Mouse (Mus musculus) Muller cell, postnatal 12 days (primary cell): ENCODE results near the gene Scn9a.

ENCODE experiments used
- DNase-seq: peaks from one replicate; pipeline ENCODE4 v3.0.0-alpha.2; 2015; ENCODE audit errors: inconsistent ontology term

Gene Scn9a

DNA sequence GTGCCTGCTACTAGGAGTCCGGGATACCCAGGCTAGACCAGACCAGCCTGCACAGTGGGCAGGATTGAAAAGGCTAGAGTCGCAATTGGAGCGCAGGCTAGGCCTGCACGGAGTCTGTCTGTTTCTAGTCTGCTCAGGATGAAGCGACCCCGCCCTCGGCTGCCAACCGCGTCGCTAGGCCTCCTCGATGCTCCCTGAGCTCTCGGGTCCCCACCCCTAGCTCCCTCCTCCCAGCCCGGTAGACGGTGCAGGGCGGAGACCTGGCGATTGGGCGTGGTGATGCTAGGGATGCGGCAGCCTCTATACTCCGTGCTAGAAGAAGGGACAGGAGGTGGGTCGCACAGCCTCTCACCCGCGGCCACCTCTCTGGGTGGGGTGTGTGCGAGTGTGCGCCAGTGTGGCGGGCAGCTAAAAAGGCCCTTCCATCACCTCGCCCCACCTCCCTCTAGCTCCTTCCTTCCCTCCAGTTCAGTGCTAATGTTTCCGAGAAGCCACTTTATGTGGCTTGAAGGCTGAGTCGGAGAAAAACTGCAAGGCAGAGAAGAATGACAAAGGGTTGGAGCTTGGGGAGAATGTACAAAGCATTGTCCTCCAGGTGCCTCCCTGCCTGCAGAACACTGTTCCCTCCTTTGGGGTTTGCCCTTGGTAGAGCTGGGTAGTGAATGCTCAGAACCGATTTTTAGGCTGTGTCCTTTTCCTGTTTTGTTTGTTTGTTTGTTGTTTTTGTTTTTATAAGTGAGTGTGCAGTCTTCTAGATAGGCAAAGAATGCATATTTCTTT is at the start of gene Scn9a:
Gene Scn9a (minus strand): TSS at position 383 of the 780 bp plus-strand sequence.
- DNase-seq: peak; percentile 70

DNA sequence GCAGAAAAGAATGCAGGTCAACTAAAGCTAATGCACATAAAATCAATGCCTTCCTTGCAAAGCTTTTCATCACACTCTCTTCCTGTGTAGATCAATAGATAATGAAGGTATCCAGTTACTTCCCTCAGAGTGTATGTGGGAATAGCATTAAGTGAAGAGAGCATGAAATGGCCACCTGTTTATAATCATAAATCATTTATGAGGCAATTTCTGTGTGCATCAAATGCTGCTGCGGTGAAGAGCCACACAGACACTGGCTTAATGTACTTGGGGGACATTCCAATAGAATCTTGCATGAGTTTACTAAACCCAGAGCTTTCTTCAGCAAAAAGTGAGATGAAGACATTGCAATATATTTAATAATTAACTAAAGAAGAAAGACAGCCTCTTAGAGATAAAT is 27.2 kb upstream of the Scn9a start:
- DNase-seq: no peak

DNA sequence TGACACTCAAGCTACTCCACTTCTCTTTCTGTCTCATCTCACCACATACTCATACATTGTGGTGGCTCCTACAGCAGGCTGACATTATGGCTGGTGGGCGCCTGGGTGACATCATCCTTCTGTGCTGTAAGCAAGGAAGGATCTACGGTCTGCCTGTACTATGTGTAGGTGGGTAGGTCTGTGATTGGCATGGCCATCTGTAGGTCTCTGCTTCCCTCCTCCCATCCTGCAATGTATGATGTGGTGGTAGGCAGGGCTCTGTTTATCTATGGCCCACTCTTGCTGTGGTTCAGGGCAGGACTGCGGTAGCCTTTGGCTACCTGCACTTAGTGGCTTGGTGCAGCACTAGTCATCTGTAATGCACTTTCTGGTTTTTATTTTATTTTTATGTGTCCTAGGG is 21.7 kb upstream of the Scn9a start:
- DNase-seq: no peak

DNA sequence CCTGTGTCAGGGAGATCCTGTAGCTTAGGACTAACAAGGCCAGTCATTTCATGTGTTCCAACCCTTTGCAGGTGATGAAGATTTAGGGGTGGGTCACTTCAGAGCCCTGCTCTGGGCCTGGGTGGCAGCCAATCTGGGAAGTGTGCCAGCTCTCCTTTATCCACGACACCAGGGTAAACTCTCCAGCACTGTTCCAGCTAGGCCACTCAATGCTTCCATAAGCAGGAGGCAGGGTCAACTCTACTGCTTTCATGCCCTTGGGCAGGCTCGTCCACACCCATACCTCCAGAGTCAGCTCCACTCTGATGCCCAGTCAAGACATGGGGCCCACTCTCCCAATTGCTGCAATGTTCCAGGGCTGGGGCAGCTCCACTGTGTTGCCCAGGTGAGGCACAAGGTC is 20.7 kb upstream of the Scn9a start:
- no peak for DNase-seq

DNA sequence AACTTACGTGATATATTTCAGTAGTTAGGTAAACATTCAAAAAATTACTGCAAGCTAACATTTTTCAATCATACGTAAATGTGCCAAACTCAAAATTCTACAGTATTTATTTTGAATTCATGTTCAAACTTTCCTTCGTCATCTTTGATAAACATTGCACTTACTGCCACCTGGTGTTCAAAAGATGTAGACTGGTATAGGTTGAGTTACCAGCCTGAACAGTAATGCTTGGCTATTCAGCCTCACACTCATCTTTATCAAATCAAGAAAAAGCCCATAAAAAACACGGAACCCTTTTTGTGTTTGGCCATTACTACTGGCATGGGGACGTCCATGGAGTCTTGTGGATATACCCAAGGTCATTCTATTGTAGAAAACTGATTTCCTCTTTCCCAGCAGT is 9.6 kb upstream of the Scn9a start:
- peak; percentile 42 for DNase-seq

DNA sequence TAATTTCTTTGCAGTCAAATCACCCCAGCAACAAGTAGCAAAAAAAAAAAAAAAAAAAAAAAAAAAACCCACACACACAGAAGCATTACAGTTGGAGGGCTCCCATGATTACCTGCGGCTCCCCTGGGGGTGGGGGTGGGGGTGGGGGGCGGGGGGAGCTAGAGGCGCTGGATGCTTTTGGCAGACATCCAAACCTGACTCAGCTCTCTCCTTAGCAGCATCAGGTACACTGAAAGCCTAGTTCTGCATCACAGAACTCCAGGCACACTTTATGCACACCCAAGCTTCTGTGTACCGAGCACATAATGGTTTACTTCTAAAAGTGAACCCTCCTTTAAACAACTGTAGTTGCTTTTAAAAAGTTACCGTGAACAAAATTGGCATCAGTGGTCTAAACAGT is 2.0 kb downstream of the Scn9a start:
- DNase-seq: no peak

DNA sequence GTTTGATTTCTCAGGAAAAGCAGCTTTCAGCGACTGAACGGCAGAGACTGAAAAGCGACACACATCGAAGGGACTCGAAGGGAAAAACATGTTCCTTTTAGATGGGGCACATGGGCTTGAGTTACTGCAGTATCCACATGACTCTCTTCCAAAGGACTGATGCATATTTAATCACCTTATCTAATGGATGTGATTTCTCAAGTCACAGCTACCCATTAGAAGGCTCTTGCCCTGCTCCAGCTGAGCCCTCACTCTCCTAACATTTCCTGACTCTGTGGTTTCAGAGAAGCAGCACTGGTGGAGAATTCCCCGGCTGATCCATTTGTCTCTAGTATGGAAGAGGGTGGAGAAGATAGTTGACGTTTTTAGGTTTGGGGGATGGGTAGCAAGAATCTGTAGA is 23.7 kb downstream of the Scn9a start:
- no peak for DNase-seq

DNA sequence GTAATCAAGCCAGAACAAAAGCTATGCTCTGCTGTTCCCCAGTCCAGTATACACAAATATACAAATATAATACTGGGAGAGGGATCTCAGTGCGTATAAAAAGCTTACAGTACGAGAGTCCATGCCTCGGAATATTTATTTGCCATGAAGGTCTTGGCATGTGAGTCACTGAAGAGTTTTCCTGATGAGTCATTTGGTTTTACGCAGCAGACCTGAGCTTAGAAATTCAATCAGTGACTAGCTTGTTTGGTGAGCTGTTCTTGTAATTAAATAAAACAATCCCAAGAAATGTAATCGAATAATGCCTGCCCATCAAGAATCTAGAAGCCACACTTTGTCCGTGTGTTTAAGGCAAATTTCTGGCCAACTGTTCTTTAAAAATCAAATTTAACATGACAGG is 37.4 kb downstream of the Scn9a start:
- DNase-seq: peak; percentile 72

DNA sequence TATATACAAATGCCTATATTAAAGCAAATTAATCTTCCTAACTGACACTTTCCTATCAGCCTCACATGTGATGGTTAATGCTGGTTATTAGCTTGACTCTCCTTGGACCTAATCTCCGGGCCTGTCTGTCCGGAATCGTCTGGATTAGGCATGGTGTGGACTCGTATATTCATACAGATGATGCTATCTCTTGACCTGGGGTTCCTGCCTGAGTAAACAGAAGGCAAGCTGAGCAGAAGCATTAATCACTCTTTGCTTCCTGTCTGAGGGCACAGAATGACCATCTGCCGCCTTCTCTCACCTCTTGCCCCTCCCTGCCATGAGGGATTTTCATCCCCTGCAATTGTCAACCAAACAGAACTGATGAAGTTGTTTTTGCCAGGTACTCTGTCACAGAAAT is 38.6 kb downstream of the Scn9a start:
- DNase-seq: no peak

DNA sequence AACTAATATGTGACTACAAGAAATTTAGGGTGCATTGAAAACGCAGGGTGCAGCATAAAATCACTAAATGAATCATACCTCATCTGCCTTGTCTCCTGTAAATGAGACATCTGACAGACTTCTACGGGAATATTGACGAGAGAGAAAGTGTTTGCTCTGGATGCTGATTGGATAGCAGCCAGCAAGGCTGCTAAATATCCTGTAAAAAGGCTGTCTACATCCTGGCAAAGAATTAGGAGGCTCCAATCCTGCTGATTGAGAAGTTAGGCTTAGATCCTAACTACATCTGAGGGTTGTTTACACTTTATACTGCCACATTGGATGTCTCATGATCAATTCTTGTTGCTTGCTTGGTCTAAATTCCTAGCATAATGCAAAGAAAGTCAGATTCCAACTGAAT is 44.6 kb downstream of the Scn9a start:
- DNase-seq: no peak

DNA sequence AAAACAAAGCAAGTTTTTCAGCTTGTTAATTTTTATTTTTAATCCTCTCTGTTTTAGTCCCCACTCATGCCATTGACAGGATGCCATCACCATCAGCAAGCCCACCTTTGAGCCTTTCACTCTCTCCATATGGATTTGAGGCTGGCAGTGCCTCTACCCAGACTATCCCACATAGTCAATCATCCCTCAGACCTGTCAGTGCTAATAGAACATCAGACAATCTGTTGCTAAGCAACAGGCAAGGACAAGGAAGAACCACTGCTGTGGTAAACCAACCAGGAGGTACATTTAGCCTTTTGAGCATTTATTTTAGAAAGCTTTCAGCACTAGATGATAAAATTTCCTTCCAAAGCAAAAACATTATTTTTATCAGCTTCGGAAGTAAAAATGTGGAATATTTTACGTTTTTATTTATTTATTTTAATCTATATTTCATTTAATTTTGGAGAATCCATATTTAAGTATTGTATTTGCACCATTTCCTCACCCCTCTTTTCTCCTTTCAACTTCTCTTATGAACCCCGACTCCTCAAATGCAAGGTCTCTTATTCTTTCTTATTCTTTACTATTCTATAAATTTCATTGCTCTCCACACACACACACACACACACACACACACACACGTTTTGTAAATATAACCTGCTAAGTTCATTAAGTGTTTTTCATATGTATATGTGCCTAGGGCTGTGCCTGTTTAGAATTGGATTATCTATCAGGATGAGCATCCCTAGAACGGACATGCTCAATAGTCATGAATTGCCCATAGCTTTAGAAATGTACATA is 54.5 kb downstream of the Scn9a start:
- DNase-seq: no peak

DNA sequence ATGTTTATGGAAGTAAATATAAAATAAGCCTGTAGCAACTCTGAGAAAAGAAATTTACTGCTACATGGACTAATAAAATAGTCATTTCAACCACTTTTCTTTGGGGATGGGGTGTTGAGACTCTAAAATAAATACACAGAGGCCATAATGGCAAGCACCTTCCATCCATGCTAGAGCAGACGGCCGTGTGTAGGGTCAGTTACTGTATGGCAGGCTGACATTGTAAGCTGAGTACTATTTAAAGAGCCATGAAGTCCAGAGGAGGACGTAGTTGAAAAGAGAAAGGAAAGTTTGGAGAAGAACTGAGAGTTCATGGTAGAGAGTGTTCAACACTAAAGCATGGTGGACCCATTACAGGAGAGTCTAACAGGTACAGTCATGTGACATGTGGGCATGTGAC is 86.5 kb downstream of the Scn9a start:
- DNase-seq: no peak

DNA sequence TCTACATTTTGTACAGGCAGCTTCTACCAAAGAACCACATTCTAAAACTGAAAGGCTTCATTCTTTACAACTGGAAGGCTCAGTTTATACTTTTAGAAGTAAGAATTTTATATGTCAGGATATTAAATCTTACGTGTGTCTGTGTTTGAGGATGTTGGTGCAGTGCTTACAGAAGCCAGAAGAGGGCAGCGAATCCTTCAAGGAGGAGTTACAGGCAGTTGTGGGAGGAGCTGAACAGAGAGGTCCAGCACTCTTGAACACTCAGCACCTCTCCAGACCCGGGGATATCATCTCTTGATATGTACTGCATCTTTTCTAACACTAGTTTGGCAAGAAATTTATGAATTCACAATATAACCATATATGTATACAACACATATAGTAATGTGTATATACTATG is 114.8 kb downstream of the Scn9a start:
- no peak for DNase-seq

DNA sequence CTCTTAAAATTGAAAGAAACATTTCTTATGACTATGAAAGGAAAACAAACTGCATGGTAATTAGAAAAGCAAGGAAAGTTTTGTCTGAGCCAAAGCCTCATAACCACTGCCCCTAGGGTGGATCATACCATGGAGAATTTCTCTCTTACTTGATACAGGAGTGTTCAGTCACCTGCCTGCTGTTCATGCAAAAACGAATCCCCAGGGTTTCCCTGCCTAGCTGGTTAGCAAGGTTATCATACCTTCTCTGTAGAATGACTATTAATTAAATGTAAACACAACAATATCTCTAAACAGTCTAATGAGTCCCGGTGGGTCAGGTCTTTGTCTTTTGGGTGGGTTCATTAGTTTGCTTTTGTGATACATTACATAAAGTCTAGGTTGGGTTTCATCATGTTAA is 123.3 kb downstream of the Scn9a start:
- DNase-seq: no peak

DNA sequence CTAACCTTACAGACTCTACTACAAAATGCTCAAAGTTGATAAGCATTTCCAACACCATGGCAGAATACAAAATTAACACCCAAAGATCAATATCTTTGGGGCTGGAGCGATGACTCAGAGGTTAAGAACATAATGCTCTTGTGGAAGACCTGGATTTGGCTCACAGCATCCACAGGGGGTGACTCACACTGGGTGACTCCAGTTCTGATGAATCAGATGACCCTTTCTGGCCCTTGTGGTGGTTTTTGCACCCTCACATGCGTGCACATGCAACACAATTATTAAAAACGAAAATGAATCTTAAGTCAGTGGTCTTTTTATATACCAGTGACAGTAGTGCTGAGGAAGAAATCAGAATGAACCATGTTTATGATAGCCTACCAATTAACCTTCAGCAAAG is 126.7 kb downstream of the Scn9a start:
- peak; percentile 56 for DNase-seq

DNA sequence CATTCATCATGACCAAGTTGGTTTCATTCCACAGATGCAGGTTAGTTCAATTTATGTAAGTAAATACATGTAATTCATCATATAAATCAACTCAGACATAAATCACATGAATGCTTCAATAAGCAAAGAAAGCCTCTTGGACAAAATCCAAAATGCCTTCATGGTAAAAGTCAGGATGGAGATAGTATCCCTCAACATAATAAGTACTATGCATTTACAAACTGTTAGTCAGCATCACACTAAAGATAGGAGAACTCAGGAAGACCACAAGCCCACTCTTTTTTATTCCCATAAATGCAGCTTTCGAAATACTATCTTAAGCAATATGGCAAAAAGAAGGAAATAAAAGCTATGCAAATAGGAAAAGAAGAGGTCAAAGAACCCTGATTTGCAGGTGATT is 127.1 kb downstream of the Scn9a start:
- DNase-seq: peak; percentile 3

DNA sequence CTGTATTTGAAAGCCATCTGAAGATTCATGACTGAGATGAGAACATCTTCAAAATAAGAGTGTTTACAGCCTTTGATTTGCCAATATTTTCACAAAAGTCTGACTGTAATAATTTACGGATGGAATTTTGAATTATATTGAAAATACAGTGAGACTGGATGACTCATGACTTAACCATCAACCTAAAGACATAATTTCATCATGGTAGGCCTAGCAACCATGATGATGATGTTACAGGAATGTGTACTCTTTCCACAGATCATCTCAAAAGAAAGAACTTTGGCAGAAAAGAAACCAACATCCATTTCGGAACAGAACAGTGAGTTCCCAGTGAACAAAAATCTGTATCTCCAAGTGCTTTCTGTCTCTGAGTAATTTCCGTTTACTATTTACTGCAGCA is 132.6 kb downstream of the Scn9a start:
- DNase-seq: peak; percentile 3

DNA sequence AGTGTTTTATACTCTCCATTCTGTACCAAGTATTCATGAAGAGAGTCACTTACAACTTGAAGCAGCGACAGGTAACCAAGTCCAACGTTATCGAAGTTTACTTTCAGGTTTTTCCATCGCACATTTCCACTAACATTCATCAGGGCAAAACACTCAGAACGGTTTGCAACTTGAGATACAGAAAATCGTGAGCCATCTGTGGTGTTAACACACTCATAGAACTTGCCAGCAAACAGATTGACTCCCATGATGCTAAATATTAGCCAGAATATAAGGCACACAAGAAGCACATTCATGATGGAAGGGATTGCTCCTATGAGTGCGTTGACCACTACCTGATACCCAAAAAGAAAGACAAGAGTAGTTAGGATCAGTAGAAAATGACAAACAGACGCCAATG is 140.2 kb downstream of the Scn9a start:
- no peak for DNase-seq

DNA sequence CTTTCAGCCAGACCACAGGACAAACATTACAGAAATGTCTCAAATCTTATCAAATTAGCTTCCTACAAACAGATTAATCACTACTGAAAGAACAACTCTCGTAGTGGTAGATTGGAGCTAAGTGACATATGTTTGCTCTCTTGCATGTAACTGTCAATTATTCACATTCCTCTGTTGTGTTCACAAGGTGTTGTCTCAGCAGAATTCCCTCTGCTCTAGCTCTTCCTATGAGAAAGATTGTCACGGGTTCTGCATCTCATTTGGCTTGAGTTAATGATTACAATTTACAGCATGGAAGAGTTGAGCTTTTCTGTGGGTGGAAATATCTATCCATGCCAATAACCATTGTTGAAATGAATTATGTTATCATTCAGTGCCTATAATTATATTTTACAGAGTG is 156.4 kb downstream of the Scn9a start:
- peak; percentile 32 for DNase-seq

DNA sequence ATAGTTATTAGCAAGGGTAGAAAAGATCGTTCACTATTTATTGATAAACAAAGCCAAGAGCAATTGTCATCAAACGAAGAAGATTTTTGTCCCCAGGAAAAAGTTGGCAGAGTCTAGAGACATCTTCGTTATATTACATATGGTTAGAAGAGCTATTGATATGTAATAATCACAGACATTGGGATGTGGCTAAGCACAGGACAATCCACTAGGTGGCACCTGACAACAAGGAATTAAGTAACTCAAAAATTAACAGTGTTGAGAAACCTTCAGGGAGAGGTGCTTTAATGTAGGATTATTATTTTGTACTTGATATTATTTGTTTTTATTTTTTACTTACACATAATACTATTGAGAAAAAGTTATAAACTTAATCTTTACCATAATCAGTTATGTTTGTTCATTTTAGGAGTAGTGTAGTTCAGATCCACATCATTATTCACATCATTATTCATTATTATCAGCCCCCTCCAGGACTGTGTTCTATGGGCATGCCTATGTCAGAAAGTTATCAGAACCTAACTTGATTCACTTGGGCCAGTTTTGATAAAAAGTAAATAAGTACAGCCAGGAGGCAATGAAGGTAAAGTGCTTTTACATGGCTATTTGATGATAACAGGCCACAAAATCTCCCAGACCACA is 161.5 kb downstream of the Scn9a start:
- DNase-seq: peak; percentile 26

DNA sequence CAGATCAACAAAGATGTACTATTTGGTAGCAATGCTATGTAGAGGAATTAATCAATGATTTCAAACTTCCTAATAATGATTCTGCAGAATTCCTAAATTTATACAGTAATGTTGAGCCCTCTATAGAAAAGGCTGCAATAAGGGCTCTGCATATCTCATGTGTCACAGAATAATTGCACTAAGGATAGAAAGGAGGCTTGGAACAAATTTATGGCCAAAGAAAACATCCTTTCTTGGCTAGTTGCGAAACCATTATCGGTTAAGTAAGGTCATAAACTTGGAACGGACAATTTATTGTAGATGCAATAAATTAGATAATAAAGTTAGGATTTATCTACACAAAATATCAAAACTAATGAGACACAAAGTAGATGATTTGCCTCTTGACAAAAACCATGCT is 169.3 kb downstream of the Scn9a start:
- no peak for DNase-seq

DNA sequence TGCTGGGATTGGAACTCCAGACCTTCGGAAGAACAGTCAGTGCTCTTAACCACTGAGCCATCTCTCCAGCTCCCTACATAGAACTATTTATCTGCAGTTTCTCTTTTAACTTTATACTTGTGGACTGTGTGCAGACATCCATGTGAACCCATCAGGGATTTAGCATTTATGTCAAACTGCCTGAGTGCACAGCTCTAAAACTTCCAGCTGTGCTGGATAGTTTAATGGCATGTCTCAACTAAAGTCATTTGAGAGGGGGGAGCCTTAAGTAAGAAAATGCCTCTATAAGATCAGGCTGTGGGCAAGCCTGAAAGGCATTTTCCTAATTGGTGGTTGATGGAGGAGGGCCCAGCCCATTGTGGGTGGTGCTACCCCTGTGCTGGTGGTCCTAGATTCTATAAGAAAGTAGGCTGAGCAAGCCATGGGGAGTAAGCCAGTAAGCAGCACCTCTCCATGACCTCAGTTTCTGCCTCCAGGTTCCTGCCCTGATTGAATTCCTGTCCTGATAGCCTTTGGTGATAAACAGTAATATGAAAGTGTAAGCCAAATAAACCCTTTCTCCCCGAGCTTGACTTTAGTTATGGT is 169.8 kb downstream of the Scn9a start:
- DNase-seq: no peak
